Mouse (Mus musculus) midbrain, embryonic 10.5 days (tissue): ENCODE measurements around the gene Hcn4. TPM values are rescaled to one million over a fixed set of nuclear protein-coding genes. Genes with fewer than 3 reads are reported as not detected.

Experiments
- DNase-seq: peaks from one replicate; pipeline ENCODE4 v3.0.0-alpha.2; 2017; ENCODE audit warnings: low spot score
- H3K27ac ChIP-seq: fragments of 300-500 bp; sonication (generic); replicated peaks from 2 replicates; pipeline ENCODE4 v1.5.1; 2016; ENCODE audit warnings: mild to moderate bottlenecking
- H3K27me3 ChIP-seq: fragments of 300-500 bp; sonication (generic); 2 replicates; pipeline ENCODE4 v1.6.1; 2016; ENCODE audit warnings: low read depth, mild to moderate bottlenecking; ENCODE audit not compliant: poor library complexity, severe bottlenecking
- H3K36me3 ChIP-seq: fragments of 300-500 bp; sonication (generic); 2 replicates; pipeline ENCODE4 v1.6.1; 2016; ENCODE audit warnings: mild to moderate bottlenecking, moderate library complexity
- H3K4me1 ChIP-seq: fragments of 300-500 bp; sonication (generic); 2 replicates; pipeline ENCODE4 v1.6.1; 2016
- H3K4me3 ChIP-seq: fragments of 300-500 bp; sonication (generic); 2 replicates; pipeline ENCODE4 v1.5.1; 2016; ENCODE audit warnings: mild to moderate bottlenecking, moderate library complexity
- H3K9me3 ChIP-seq: fragments of 300-500 bp; sonication (generic); replicated peaks from 2 replicates; pipeline ENCODE4 v1.6.1; 2016; ENCODE audit warnings: mild to moderate bottlenecking
- WGBS: fragments of 180-500 bp; shearing (Covaris S2); methylation state at CpG from one replicate; pipeline ENCODE4 v1.1.7; 2016; 5-methylcytosine and 5-hydroxymethylcytosine counted together
- polyA plus RNA-seq: library from polyadenylated mRNA; unstranded; fragments of >200 nt; fragmentation: Nextera tagmentation; extraction: Ambion mirVana; gene quantifications from 2 replicates; pipeline ENCODE4 v1.2.1, GENCODE M21; 2016

Hcn4 gene
- polyA plus RNA-seq, 1 experiment from 2014 or later: 0.42 TPM

GRCm38 (mm10) chr9:58817676-58818075 lies 5.5 kb upstream of the Hcn4 start:
- DNase-seq: no peak
- no peak overlapping the region for H3K4me3 ChIP-seq
- WGBS: 66% methylated on average over 3 of the region's 3 CpGs
- peaks cover 74% of the 10 kb centered on the region for H3K27me3 ChIP-seq
- no peaks in the 10 kb centered on the region for H3K9me3 ChIP-seq
- peaks cover 51% of the 10 kb centered on the region for H3K4me1 ChIP-seq
- H3K27ac ChIP-seq: no peak overlapping the region
- no peaks in the 10 kb centered on the region for H3K36me3 ChIP-seq

GRCm38 (mm10) chr9:58822431-58823091 lies 651 bp upstream of the Hcn4 start:
- H3K27me3 ChIP-seq: peaks cover 95% of the 10 kb centered on the region
- WGBS: under 1% methylated on average over 62 of the region's 62 CpGs
- H3K36me3 ChIP-seq: no peaks in the 10 kb centered on the region
- H3K4me1 ChIP-seq: peaks cover 62% of the 10 kb centered on the region
- peak overlapping the region; percentile 81 for H3K4me3 ChIP-seq
- H3K9me3 ChIP-seq: no peaks in the 10 kb centered on the region
- H3K27ac ChIP-seq: peak overlapping the region; percentile 89
- DNase-seq: peak; percentile 87

DNA sequence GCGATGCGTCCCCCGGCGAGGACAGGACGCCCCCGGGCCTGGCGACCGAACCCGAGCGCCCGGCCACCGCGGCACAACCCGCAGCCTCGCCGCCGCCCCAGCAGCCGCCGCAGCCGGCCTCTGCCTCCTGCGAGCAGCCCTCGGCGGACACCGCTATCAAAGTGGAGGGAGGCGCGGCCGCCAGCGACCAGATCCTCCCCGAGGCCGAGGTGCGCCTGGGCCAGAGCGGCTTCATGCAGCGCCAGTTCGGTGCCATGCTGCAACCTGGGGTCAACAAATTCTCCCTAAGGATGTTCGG lies 655 bp downstream of the Hcn4 start:
- peak overlapping the region; percentile 81 for H3K4me3 ChIP-seq
- DNase-seq: peak; percentile 60
- no peaks in the 10 kb centered on the region for H3K9me3 ChIP-seq
- peak overlapping the region; percentile 89 for H3K27ac ChIP-seq
- H3K36me3 ChIP-seq: no peaks in the 10 kb centered on the region
- WGBS: under 1% methylated on average over 35 of the region's 35 CpGs
- peaks cover 90% of the 10 kb centered on the region for H3K27me3 ChIP-seq
- peaks cover 57% of the 10 kb centered on the region for H3K4me1 ChIP-seq

DNA sequence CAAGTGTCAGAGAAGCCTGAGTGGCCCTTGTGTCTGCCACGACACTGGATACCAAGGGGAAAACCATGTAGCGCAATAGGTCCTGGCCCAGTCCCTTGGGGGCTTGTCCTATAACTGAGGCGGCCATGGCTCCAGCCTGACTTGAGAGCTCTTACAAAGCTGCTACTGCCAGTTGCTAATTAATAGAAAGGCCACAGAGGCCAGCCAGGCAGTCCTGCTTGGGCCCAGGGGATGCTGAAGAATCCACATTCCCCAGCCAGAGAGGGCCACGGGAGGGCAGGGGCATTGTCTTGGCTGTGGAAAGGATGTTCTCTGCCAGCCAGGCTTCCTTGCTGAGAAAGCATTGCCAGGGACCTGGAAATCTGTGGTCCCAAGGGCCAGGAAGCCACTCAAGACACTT lies 6.4 kb downstream of the Hcn4 start:
- H3K9me3 ChIP-seq: no peaks in the 10 kb centered on the region
- H3K27me3 ChIP-seq: peaks cover 35% of the 10 kb centered on the region
- no peak overlapping the region for H3K4me3 ChIP-seq
- no peak for DNase-seq
- no peaks in the 10 kb centered on the region for H3K36me3 ChIP-seq
- no peak overlapping the region for H3K27ac ChIP-seq
- 61% methylated on average over 4 of the region's 4 CpGs for WGBS
- peaks cover 35% of the 10 kb centered on the region for H3K4me1 ChIP-seq

DNA sequence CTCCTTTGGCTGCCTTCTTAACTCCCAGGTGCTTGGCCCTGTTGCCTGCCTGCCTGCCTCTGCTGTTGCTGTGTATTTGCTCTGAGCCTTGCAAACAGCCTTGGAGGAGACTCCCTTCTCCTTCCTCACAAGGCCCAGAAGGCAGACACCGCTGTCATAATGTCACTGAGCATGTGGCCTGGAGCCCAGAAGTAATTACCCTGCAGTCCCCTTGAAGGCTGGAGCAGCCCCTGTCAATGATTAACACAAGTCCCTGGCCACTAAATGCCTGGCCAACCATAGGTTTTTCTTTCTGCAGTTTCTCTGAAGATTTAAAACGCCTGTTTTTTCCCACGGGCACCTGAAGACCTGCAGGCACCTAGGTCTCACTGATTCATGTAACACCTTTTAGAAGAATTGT lies 9.7 kb downstream of the Hcn4 start:
- Histone ChIP-seq H3K27me3 (peaks cover 4% of the 10 kb centered on the region; the same call in 1 of the 2 replicates), H3K9me3 (no peaks in the 10 kb centered on the region), H3K36me3 (no peaks in the 10 kb centered on the region), H3K27ac (no peak overlapping the region), H3K4me1 (peaks cover 37% of the 10 kb centered on the region), H3K4me3 (no peak overlapping the region)
- 91% methylated on average over 3 of the region's 3 CpGs for WGBS
- no peak for DNase-seq

- H3K9me3 ChIP-seq: no peaks in the 10 kb centered on the region
- 72% methylated on average over 5 of the region's 5 CpGs for WGBS
- H3K4me3 ChIP-seq: no peak overlapping the region
- H3K27ac ChIP-seq: no peak overlapping the region; the same call in 1 of the 2 replicates
- no peaks in the 10 kb centered on the region for H3K36me3 ChIP-seq
- no peak for DNase-seq
- H3K4me1 ChIP-seq: peaks cover 26% of the 10 kb centered on the region
- no peaks in the 10 kb centered on the region for H3K27me3 ChIP-seq
Measured at GRCm38 (mm10) chr9:58837174-58837573, 14.0 kb downstream of the Hcn4 start.

GRCm38 (mm10) chr9:58838504-58838903 lies 15.3 kb downstream of the Hcn4 start:
- Histone ChIP-seq H3K4me3 (no peak overlapping the region), H3K4me1 (peaks cover 21% of the 10 kb centered on the region), H3K9me3 (no peaks in the 10 kb centered on the region), H3K36me3 (no peaks in the 10 kb centered on the region), H3K27me3 (no peaks in the 10 kb centered on the region), H3K27ac (no peak overlapping the region)
- 93% methylated on average over 5 of the region's 5 CpGs for WGBS
- no peak for DNase-seq

GRCm38 (mm10) chr9:58841655-58842054 lies 18.4 kb downstream of the Hcn4 start:
- no peak overlapping the region for H3K27ac ChIP-seq
- DNase-seq: peak; percentile 62
- peaks cover 8% of the 10 kb centered on the region; the same call in 1 of the 2 replicates for H3K4me1 ChIP-seq
- 25% methylated on average over 6 of the region's 6 CpGs for WGBS
- no peaks in the 10 kb centered on the region for H3K36me3 ChIP-seq
- no peaks in the 10 kb centered on the region for H3K9me3 ChIP-seq
- no peak overlapping the region for H3K4me3 ChIP-seq
- no peaks in the 10 kb centered on the region for H3K27me3 ChIP-seq

GRCm38 (mm10) chr9:58844597-58844996 lies 21.4 kb downstream of the Hcn4 start:
- H3K27ac ChIP-seq: no peak overlapping the region
- no peak for DNase-seq
- H3K4me1 ChIP-seq: peaks cover 21% of the 10 kb centered on the region
- WGBS: 87% methylated on average over 3 of the region's 3 CpGs
- no peaks in the 10 kb centered on the region for H3K27me3 ChIP-seq
- H3K4me3 ChIP-seq: no peak overlapping the region
- no peaks in the 10 kb centered on the region for H3K36me3 ChIP-seq
- no peaks in the 10 kb centered on the region for H3K9me3 ChIP-seq

- no peak for DNase-seq
- 61% methylated on average over 3 of the region's 3 CpGs for WGBS
- Histone ChIP-seq H3K27me3 (no peaks in the 10 kb centered on the region), H3K9me3 (no peaks in the 10 kb centered on the region), H3K4me3 (no peak overlapping the region), H3K36me3 (no peaks in the 10 kb centered on the region), H3K27ac (peak overlapping the region; percentile 34; the same call in 1 of the 2 replicates), H3K4me1 (peaks cover 37% of the 10 kb centered on the region)
Measured at GRCm38 (mm10) chr9:58847008-58847407, 23.8 kb downstream of the Hcn4 start.

GRCm38 (mm10) chr9:58847676-58848075 lies 24.5 kb downstream of the Hcn4 start:
- no peak for DNase-seq
- Histone ChIP-seq H3K9me3 (no peaks in the 10 kb centered on the region), H3K4me1 (peaks cover 37% of the 10 kb centered on the region), H3K36me3 (no peaks in the 10 kb centered on the region), H3K27ac (peak overlapping the region; percentile 61), H3K27me3 (no peaks in the 10 kb centered on the region), H3K4me3 (no peak overlapping the region)
- 82% methylated on average over 7 of the region's 7 CpGs for WGBS

DNA sequence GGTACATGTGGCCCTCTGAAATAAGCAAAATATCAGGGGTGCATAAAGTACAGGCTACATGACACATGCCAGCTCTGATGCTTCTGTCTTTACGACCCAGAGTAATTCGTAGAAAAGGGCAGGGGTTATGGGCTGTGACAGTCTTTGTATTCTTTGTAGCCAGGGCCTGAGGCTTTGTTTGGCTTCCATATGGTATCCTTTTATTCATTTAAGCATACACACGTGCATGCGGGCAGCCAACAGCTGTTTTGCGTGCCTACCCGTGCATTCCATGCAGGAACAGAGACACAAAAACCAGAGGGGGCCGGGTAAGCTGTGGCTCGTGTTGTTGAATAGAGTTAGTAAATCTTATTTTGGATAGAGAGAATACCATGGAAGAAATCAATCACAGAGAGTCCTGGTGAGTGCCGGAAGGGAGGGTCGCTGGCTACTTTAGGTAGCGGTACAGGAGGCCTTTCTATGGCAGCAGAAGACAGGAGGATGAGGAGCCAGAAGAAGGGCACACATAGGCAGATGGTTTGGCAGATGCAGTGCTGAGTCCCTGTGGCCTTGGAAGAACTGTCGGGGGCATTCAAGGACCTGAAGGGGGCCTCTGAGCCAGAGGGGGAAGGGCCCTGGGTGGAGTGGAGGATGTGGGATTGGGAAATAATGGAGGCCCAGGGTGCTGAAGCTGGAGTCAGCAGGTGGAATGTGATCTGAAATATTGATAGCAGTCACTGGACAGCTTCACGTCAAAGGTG lies 26.5 kb downstream of the Hcn4 start:
- no peak for DNase-seq
- Histone ChIP-seq H3K36me3 (no peaks in the 10 kb centered on the region), H3K9me3 (no peaks in the 10 kb centered on the region), H3K4me3 (no peak overlapping the region), H3K27me3 (no peaks in the 10 kb centered on the region), H3K4me1 (peaks cover 42% of the 10 kb centered on the region), H3K27ac (peak overlapping the region; percentile 70)
- 67% methylated on average over 13 of the region's 13 CpGs for WGBS

DNA sequence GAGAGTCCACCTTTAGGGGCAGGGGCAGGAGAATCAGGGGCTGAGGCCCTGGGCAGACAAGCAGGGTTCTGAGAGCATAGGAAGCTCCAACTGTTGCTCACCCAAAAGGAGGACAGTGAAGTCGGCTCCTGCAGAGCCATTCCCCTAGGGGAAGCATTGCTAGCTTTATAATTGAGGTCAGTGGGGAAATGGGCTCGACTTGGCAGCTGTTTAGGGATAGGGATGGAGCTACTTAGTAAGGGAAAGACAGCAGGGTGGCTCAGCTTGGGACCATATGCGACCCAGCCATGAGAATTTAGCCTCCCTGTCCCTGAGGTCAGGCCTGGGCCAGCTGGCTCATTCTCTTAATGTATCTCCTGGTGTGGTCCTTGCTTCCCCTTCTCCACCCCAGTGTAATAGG lies 31.7 kb downstream of the Hcn4 start:
- H3K9me3 ChIP-seq: no peaks in the 10 kb centered on the region
- 41% methylated on average over 3 of the region's 3 CpGs for WGBS
- H3K27ac ChIP-seq: no peak overlapping the region; the same call in 1 of the 2 replicates
- peaks cover 39% of the 10 kb centered on the region for H3K4me1 ChIP-seq
- H3K27me3 ChIP-seq: peaks cover 24% of the 10 kb centered on the region
- peaks cover 18% of the 10 kb centered on the region for H3K36me3 ChIP-seq
- no peak overlapping the region for H3K4me3 ChIP-seq
- DNase-seq: no peak
